Mouse (Mus musculus): ENCODE measurements around the gene Arhgef28. TPM values are rescaled to one million over a fixed set of nuclear protein-coding genes. Genes with fewer than 3 reads are reported as not detected.

Arhgef28 gene
- polyA plus RNA-seq, 1 experiment, result not detected

GRCm38 (mm10) chr13:98188500-98188899, 17.7 kb downstream of the Arhgef28 start:
- no peak overlapping the region for H3K27ac ChIP-seq (ENCODE audit: insufficient read depth, low read depth, low read length)
- no peak overlapping the region for H3K4me3 ChIP-seq (ENCODE audit: insufficient read depth, low read depth, low read length)
- no peaks in the 10 kb centered on the region for H3K4me1 ChIP-seq (ENCODE audit: control insufficient read depth, insufficient read depth, low read length)
- TF ChIP-seq CTCF (IDR thresholded peaks at IDR 0.05; ENCODE audit: insufficient read depth, low read depth, low read length) (no peak), POLR2A (IDR thresholded peaks at IDR 0.05; ENCODE audit: insufficient read depth, low read depth, low read length) (no peak)
- 100% methylated on average over 2 of the region's 2 CpGs for WGBS

DNA sequence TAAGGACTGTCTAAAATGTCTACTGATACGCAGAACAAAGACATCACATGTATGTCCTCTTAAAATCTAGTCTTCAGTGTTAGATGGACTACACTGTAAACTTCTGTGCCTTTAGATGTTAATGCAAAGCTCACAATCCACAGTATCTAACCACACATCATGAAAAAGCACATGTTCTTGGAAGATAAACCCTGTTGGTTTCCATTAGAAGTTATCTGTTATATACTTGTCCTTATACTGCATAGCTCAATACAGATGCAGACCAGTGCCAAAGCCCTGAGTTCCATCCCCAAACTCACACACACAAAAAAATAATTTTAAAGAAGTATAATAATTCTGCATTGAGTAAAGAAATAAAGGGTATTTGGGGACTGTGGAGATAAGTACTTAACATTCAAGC, 18.3 kb downstream of the Arhgef28 start:
- no peak overlapping the region for H3K4me3 ChIP-seq (ENCODE audit: insufficient read depth, low read depth, low read length)
- H3K4me1 ChIP-seq (ENCODE audit: control insufficient read depth, insufficient read depth, low read length), result no peaks in the 10 kb centered on the region
- 96% methylated on average over 1 of the region's 1 CpGs for WGBS
- H3K27ac ChIP-seq (ENCODE audit: insufficient read depth, low read depth, low read length), result no peak overlapping the region
- no peak for TF ChIP-seq POLR2A (IDR thresholded peaks at IDR 0.05; ENCODE audit: insufficient read depth, low read depth, low read length)
- no peak for TF ChIP-seq CTCF (IDR thresholded peaks at IDR 0.05; ENCODE audit: insufficient read depth, low read depth, low read length)

- Histone ChIP-seq H3K27ac (ENCODE audit: insufficient read depth, low read depth, low read length) (no peak overlapping the region), H3K4me3 (ENCODE audit: insufficient read depth, low read depth, low read length) (no peak overlapping the region), H3K4me1 (ENCODE audit: control insufficient read depth, insufficient read depth, low read length) (no peaks in the 10 kb centered on the region)
- WGBS, result 51% methylated on average over 5 of the region's 5 CpGs
- TF ChIP-seq CTCF (IDR thresholded peaks at IDR 0.05; ENCODE audit: insufficient read depth, low read depth, low read length) (no peak), POLR2A (IDR thresholded peaks at IDR 0.05; ENCODE audit: insufficient read depth, low read depth, low read length) (no peak)
Observed at GRCm38 (mm10) chr13:98186179-98186578, 20.1 kb downstream of the Arhgef28 start.

DNA sequence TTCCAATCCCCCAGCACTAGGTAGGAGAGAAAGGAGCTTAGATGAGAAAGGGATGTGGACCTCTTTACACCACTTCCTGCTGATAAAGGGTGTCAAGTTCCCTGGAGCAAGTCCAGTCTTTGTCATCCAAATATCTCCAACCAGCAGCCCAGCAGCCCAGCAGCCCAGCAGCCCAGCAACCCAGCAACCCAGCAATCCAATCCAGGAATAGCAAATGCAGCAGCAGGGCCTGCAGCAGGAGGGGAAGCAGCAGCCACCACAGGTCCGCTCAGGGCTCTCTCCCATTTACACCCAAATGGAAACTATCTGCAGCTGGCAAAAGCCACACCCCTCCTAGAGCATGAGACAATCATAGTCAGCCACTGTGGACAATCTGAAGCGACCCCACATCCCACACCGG, 21.6 kb downstream of the Arhgef28 start:
- WGBS, result 78% methylated on average over 3 of the region's 3 CpGs
- Histone ChIP-seq H3K27ac (ENCODE audit: insufficient read depth, low read depth, low read length) (no peak overlapping the region), H3K4me3 (ENCODE audit: insufficient read depth, low read depth, low read length) (no peak overlapping the region), H3K4me1 (ENCODE audit: control insufficient read depth, insufficient read depth, low read length) (no peaks in the 10 kb centered on the region)
- TF ChIP-seq CTCF (IDR thresholded peaks at IDR 0.05; ENCODE audit: insufficient read depth, low read depth, low read length), result no peak
- no peak for TF ChIP-seq POLR2A (IDR thresholded peaks at IDR 0.05; ENCODE audit: insufficient read depth, low read depth, low read length)

- Histone ChIP-seq H3K4me1 (ENCODE audit: control insufficient read depth, insufficient read depth, low read length) (no peaks in the 10 kb centered on the region), H3K4me3 (ENCODE audit: insufficient read depth, low read depth, low read length) (no peak overlapping the region), H3K27ac (ENCODE audit: insufficient read depth, low read depth, low read length) (no peak overlapping the region)
- no peak for TF ChIP-seq POLR2A (IDR thresholded peaks at IDR 0.05; ENCODE audit: insufficient read depth, low read depth, low read length)
- no peak for TF ChIP-seq CTCF (IDR thresholded peaks at IDR 0.05; ENCODE audit: insufficient read depth, low read depth, low read length)
- WGBS, result 88% methylated on average over 21 of the region's 21 CpGs
Observed at GRCm38 (mm10) chr13:98183157-98183878, 22.9 kb downstream of the Arhgef28 start.

DNA sequence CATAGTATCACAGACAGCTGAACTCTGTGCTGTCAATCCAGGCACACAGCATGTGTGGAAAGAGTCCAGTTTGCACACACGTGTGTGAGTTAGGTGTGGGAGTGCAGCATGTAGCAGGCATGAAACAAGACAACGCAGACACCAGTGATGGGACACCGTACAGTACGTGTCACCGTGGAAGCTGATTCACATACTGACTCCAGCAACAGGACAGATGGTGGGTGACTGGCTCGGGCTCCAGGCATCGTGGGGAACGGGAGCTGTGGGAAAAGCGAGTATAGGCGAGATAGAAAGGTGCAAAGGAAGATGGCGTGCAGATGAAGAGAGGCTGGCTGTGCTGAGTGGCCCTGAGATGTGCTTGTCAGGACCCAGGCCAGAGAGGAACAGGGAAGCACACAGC, 23.9 kb downstream of the Arhgef28 start:
- Histone ChIP-seq H3K27ac (ENCODE audit: insufficient read depth, low read depth, low read length) (no peak overlapping the region), H3K4me1 (ENCODE audit: control insufficient read depth, insufficient read depth, low read length) (no peaks in the 10 kb centered on the region), H3K4me3 (ENCODE audit: insufficient read depth, low read depth, low read length) (no peak overlapping the region)
- WGBS, result 91% methylated on average over 11 of the region's 11 CpGs
- TF ChIP-seq CTCF (IDR thresholded peaks at IDR 0.05; ENCODE audit: insufficient read depth, low read depth, low read length) (no peak), POLR2A (IDR thresholded peaks at IDR 0.05; ENCODE audit: insufficient read depth, low read depth, low read length) (no peak)

- H3K27ac ChIP-seq (ENCODE audit: insufficient read depth, low read depth, low read length), result no peak overlapping the region
Observed at GRCm38 (mm10) chr13:98180636-98181035, 25.6 kb downstream of the Arhgef28 start.

GRCm38 (mm10) chr13:98175323-98176007, 30.8 kb downstream of the Arhgef28 start:
- Histone ChIP-seq H3K27ac (ENCODE audit: insufficient read depth, low read depth, low read length) (no peak overlapping the region), H3K4me1 (ENCODE audit: control insufficient read depth, insufficient read depth, low read length) (no peaks in the 10 kb centered on the region), H3K4me3 (ENCODE audit: insufficient read depth, low read depth, low read length) (no peak overlapping the region)
- 79% methylated on average over 10 of the region's 10 CpGs for WGBS
- TF ChIP-seq POLR2A (IDR thresholded peaks at IDR 0.05; ENCODE audit: insufficient read depth, low read depth, low read length) (no peak), CTCF (IDR thresholded peaks at IDR 0.05; ENCODE audit: insufficient read depth, low read depth, low read length) (no peak)

More at GRCm38 (mm10) chr13:98180636-98181035, 25.6 kb downstream of the Arhgef28 start:
- no peak overlapping the region for H3K4me3 ChIP-seq (ENCODE audit: insufficient read depth, low read depth, low read length)
- H3K4me1 ChIP-seq (ENCODE audit: control insufficient read depth, insufficient read depth, low read length), result no peaks in the 10 kb centered on the region
- WGBS, result 93% methylated on average over 8 of the region's 8 CpGs
- no peak for TF ChIP-seq CTCF (IDR thresholded peaks at IDR 0.05; ENCODE audit: insufficient read depth, low read depth, low read length)
- TF ChIP-seq POLR2A (IDR thresholded peaks at IDR 0.05; ENCODE audit: insufficient read depth, low read depth, low read length), result no peak

DNA sequence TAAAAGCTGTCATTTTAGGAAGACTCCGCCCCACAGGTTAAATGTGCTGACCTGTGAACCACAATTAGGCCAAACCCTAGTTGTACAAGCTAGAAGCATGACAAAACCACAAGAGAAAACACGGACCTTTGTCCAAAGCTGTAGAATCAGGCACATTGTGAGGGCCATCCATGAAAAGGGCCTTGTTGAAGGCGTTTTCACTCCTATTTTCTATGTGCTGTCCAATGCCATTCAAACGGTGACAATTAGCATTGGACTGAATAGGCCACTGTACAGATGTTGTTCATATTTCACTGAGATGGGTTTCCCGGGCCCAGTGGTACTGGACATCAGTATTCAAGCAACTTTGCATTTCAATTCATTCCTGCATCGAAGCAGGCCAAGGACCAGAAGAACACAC, 33.2 kb downstream of the Arhgef28 start:
- Histone ChIP-seq H3K27ac (ENCODE audit: insufficient read depth, low read depth, low read length) (no peak overlapping the region), H3K4me1 (ENCODE audit: control insufficient read depth, insufficient read depth, low read length) (no peaks in the 10 kb centered on the region), H3K4me3 (ENCODE audit: insufficient read depth, low read depth, low read length) (no peak overlapping the region)
- TF ChIP-seq CTCF (IDR thresholded peaks at IDR 0.05; ENCODE audit: insufficient read depth, low read depth, low read length), result no peak
- 76% methylated on average over 6 of the region's 6 CpGs for WGBS
